Mouse (Mus musculus) brain, embryonic 18.5 days (tissue): ENCODE measurements around the gene Mex3d.

Experiments
- DNase-seq: peaks from one replicate; pipeline ENCODE4 v3.0.0-alpha.2; 2012; ENCODE audit warnings: low read depth, low spot score

Mex3d gene

DNA sequence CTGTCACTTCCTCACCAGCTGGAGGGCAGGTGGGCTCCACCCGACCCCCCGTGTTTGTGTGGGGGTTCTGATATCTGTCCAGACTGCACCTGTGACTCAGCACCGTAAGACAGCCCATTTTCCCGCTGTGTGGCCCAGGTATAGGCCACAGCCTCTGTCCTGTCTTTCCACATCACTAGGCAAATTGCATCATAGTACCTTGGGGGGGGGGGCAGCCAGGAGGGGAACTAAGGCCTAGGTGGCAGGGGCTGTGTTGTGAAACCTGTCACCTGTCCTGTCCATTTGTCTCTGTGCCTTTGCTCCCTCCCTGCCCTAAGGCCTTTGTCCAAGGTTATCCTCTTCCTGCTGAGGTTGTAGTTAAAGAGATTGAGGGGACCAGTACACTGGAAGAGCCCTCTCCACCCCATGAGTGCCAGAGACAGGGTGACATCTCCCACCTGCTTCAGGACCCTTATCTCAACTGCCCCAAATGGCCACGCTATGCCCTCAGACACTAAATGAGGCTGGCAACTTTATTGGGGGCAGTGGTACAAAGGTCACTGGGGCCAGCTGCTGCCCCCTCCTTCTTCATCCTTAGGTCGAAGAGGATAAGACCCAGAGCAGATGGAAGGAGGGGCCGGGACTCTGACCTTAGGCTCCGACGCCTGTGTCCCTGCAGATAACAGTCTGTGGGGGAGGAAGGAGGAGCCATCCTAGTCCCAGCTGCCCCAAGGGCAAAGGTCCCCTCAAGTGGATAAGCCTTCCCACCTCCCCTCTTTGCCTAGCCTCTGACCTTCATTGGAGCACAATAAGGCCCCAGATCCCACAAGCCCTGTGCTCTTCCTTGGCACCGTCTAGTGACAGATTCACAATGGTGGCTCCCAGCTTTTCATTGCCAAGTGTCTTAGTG is 55.6 kb downstream of the Mex3d start:
- no peak for DNase-seq

DNA sequence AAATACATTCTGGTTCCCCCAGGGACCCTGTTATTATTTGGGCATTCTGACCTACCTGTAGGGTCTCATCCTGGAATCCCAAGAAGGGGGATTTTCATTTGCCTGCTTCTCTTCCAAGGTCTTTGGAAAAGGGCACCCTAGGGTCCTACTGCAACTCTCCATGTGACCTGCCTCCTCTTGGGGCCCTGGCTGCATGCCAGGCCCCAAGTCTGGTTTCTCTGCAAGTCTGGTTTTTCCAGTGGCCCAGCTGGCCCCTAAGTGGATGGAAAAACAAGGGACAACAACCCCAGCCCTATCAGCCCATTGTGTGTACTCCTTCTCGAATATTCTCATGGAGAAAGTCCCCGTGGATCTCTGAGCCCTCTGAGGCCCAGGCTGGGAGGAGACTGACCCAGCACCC is 56.6 kb downstream of the Mex3d start:
- no peak for DNase-seq
